Mouse (Mus musculus) MEL (cell line): ENCODE measurements at regions not wholly inside any gene's neighbourhood (a gene's known extent, or its start where the extent isn't known, plus 50 kb on each side); places are given as distances from the start of the nearest gene placed in this dataset.
A peak's percentile ranks its signal among the peaks of the same experiment; 100 is the strongest.

Experiments used
- DNase-seq: peaks from one replicate; pipeline ENCODE4 v3.0.0; 2011; ENCODE audit warnings: low read depth, low spot score
- H3K27ac ChIP-seq: 2 replicates; pipeline ENCODE4 v1.5.1; 2012; ENCODE audit warnings: low read depth, mild to moderate bottlenecking, control low read depth, low read length, moderate library complexity; ENCODE audit not compliant: control insufficient read depth
- H3K27me3 ChIP-seq, 2 experiments: fragments of 150-350 bp in 1 of 2; sonication (generic) in 1 of 2; 2 replicates each; pipeline ENCODE4 v1.6.1; 2012; ENCODE audit warnings: low read length in 2 of 2, mild to moderate bottlenecking in 2 of 2, improper control_type of control experiment in 1 of 2, moderate library complexity in 1 of 2; ENCODE audit not compliant: insufficient read depth in 2 of 2, control insufficient read depth in 1 of 2
- H3K36me3 ChIP-seq, 2 experiments: 2 replicates each; pipeline ENCODE4 v1.6.1; 2012 to 2014; ENCODE audit warnings: low read length in 2 of 2, improper control_type of control experiment in 1 of 2, inconsistent platforms in 1 of 2, mild to moderate bottlenecking in 1 of 2; ENCODE audit not compliant: insufficient read depth in 2 of 2, control insufficient read depth in 1 of 2
- H3K4me1 ChIP-seq, 2 experiments: fragments of 150-350 bp in 1 of 2; sonication (generic) in 1 of 2; 2 replicates each; pipeline ENCODE4 v1.6.1; 2012; ENCODE audit warnings: low read length in 2 of 2, improper control_type of control experiment in 1 of 2, mild to moderate bottlenecking in 1 of 2; ENCODE audit not compliant: insufficient read depth in 2 of 2, control insufficient read depth in 1 of 2
- H3K4me3 ChIP-seq, 2 experiments: fragments of 150-350 bp in 1 of 2; sonication (generic) in 1 of 2; 2 replicates each; pipeline ENCODE4 v1.5.1; 2012; ENCODE audit warnings: low read depth in 2 of 2, low read length in 2 of 2, mild to moderate bottlenecking in 2 of 2, moderate library complexity in 2 of 2, control low read depth in 1 of 2, improper control_type of control experiment in 1 of 2; ENCODE audit not compliant: control insufficient read depth in 1 of 2, insufficient read depth in 1 of 2
- H3K79me2 ChIP-seq: 2 replicates; pipeline ENCODE4 v1.6.1; 2012; ENCODE audit warnings: mild to moderate bottlenecking, low read length, moderate library complexity; ENCODE audit not compliant: control insufficient read depth, poor library complexity, insufficient read depth
- H3K9ac ChIP-seq: 2 replicates; pipeline ENCODE4 v1.6.1; 2012; ENCODE audit warnings: low read depth, mild to moderate bottlenecking, control low read depth, low read length, moderate library complexity; ENCODE audit not compliant: control insufficient read depth, poor library complexity, severe bottlenecking
- H3K9me3 ChIP-seq: fragments of 150-350 bp; sonication (generic); replicated peaks from 2 replicates; pipeline ENCODE4 v1.6.1; 2012; ENCODE audit warnings: mild to moderate bottlenecking, low read length, improper control_type of control experiment, moderate library complexity; ENCODE audit not compliant: insufficient read depth
- BHLHE40 ChIP-seq: IDR thresholded peaks from 2 replicates; pipeline ENCODE4 v1.6.1; 2012; ENCODE audit warnings: low read depth, mild to moderate bottlenecking, inconsistent platforms, low read length, improper control_type of control experiment, borderline replicate concordance
- CHD2 ChIP-seq: IDR thresholded peaks from 2 replicates; pipeline ENCODE4 v1.6.1; 2011; ENCODE audit warnings: low read length, improper control_type of control experiment
- CTCF ChIP-seq, 3 experiments: IDR thresholded peaks in 2 of 3; conservative IDR thresholded peaks in 1 of 3; 2 replicates each; pipeline ENCODE4 v1.5.1; 2011 to 2012; ENCODE audit warnings: low read length in 3 of 3, low read depth in 2 of 3, mild to moderate bottlenecking in 2 of 3, improper control_type of control experiment in 1 of 3, inconsistent platforms in 1 of 3, mixed read lengths in 1 of 3, moderate library complexity in 1 of 3; ENCODE audit not compliant: control insufficient read depth in 1 of 3, insufficient read depth in 1 of 3, poor library complexity in 1 of 3, severe bottlenecking in 1 of 3
- EP300 ChIP-seq, 2 experiments: IDR thresholded peaks; 2 replicates each; pipeline ENCODE4 v1.6.1; 2011; ENCODE audit warnings: improper control_type of control experiment in 2 of 2, low read length in 2 of 2, low read depth in 1 of 2, mild to moderate bottlenecking in 1 of 2
- ETS1 ChIP-seq: IDR thresholded peaks from 2 replicates; pipeline ENCODE4 v1.6.1; 2012; ENCODE audit warnings: low read depth, mild to moderate bottlenecking, inconsistent platforms, low read length, improper control_type of control experiment, moderate library complexity
- GABPA ChIP-seq: IDR thresholded peaks from 2 replicates; pipeline ENCODE4 v1.6.1; 2012; ENCODE audit warnings: low read depth, mild to moderate bottlenecking, inconsistent platforms, low read length, improper control_type of control experiment, moderate library complexity
- GATA1 ChIP-seq: IDR thresholded peaks from 2 replicates; pipeline ENCODE4 v1.6.1; 2011; ENCODE audit warnings: low read depth, low read length, improper control_type of control experiment
- MAZ ChIP-seq: IDR thresholded peaks from 2 replicates; pipeline ENCODE4 v1.6.1; 2012; ENCODE audit warnings: low read depth, mild to moderate bottlenecking, inconsistent platforms, low read length, improper control_type of control experiment
- MYB ChIP-seq: IDR thresholded peaks from 2 replicates; pipeline ENCODE4 v1.6.1; 2011; ENCODE audit warnings: mild to moderate bottlenecking, low read depth, low read length, improper control_type of control experiment
- MYC ChIP-seq: IDR thresholded peaks from 2 replicates; pipeline ENCODE4 v1.6.1; 2011; ENCODE audit warnings: low read depth, mild to moderate bottlenecking, low read length, improper control_type of control experiment, moderate library complexity
- POLR2A ChIP-seq, 2 experiments: IDR thresholded peaks; 2 replicates each; pipeline ENCODE4 v1.6.1; 2011 to 2012; ENCODE audit warnings: low read length in 2 of 2, mild to moderate bottlenecking in 2 of 2, control low read depth in 1 of 2, improper control_type of control experiment in 1 of 2, low read depth in 1 of 2, moderate library complexity in 1 of 2; ENCODE audit not compliant: control insufficient read depth in 1 of 2, insufficient read depth in 1 of 2, poor library complexity in 1 of 2
- POLR2AphosphoS5 ChIP-seq: IDR thresholded peaks from 2 replicates; pipeline ENCODE4 v1.6.1; 2012; ENCODE audit warnings: low read depth, borderline replicate concordance, mild to moderate bottlenecking, inconsistent platforms, low read length, moderate library complexity, mixed read lengths
- RAD21 ChIP-seq: IDR thresholded peaks from 2 replicates; pipeline ENCODE4 v1.6.1; 2011; ENCODE audit warnings: mild to moderate bottlenecking, low read depth, low read length, improper control_type of control experiment
- SIN3A ChIP-seq: IDR thresholded peaks from 2 replicates; pipeline ENCODE4 v1.6.1; 2012; ENCODE audit warnings: low read length, improper control_type of control experiment, inconsistent platforms
- SMC3 ChIP-seq: IDR thresholded peaks from 2 replicates; pipeline ENCODE4 v1.6.1; 2011; ENCODE audit warnings: low read depth, low read length, improper control_type of control experiment
- TAL1 ChIP-seq: IDR thresholded peaks from 2 replicates; pipeline ENCODE4 v1.6.1; 2012; ENCODE audit warnings: mild to moderate bottlenecking, inconsistent platforms, low read length, moderate library complexity, mixed read lengths
- TBP ChIP-seq: IDR thresholded peaks from 2 replicates; pipeline ENCODE4 v1.8.0; 2011; ENCODE audit warnings: low read depth, low read length, improper control_type of control experiment
- TCF12 ChIP-seq: IDR thresholded peaks from 2 replicates; pipeline ENCODE4 v1.6.1; 2014; ENCODE audit warnings: low read depth, mild to moderate bottlenecking, inconsistent platforms, low read length, improper control_type of control experiment, moderate library complexity
- USF1 ChIP-seq: IDR thresholded peaks from 2 replicates; pipeline ENCODE4 v1.6.1; 2014; ENCODE audit warnings: low read depth, mild to moderate bottlenecking, inconsistent platforms, low read length, improper control_type of control experiment, moderate library complexity
- USF2 ChIP-seq, 2 experiments: IDR thresholded peaks; 2 replicates each; pipeline ENCODE4 v1.6.1; 2011 to 2012; ENCODE audit warnings: improper control_type of control experiment in 2 of 2, low read length in 2 of 2, borderline replicate concordance in 1 of 2, inconsistent platforms in 1 of 2, low read depth in 1 of 2, mild to moderate bottlenecking in 1 of 2; ENCODE audit not compliant: insufficient read depth in 1 of 2
- ZKSCAN1 ChIP-seq: IDR thresholded peaks from 2 replicates; pipeline ENCODE4 v1.6.1; 2012; ENCODE audit warnings: low read depth, mild to moderate bottlenecking, inconsistent platforms, low read length, improper control_type of control experiment, moderate library complexity
- ZMIZ1 ChIP-seq: IDR thresholded peaks from 2 replicates; pipeline ENCODE4 v1.6.1; 2012; ENCODE audit warnings: low read depth, mild to moderate bottlenecking, inconsistent platforms, low read length, improper control_type of control experiment, moderate library complexity
- ZNF384 ChIP-seq: IDR thresholded peaks from 2 replicates; pipeline ENCODE4 v1.6.1; 2012; ENCODE audit warnings: low read depth, mild to moderate bottlenecking, inconsistent platforms, low read length, improper control_type of control experiment

DNA sequence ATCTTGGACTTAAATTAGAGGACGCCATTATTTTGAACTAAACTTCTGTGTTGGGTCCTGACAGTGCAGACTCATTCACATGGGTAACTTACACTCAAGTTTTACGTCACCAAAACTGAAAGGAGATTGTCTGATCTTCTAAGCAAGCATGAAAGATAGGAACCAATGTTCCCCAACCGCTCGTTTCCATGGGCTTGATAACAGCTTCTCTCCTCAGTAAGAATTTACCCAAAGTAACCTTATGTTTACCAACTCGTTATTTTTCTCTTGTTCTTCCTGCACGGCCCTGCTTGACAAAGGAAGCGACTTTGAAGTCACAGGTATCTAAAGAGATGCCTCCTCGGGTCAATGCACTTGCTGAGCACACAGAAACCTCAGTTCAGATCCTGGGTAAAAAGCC is 245.6 kb downstream of the Rplp1 start (continued):
- TF ChIP-seq USF2 (IDR thresholded peaks at IDR 0.05; ENCODE audit: borderline replicate concordance in 1 of 2, insufficient read depth in 1 of 2, low read depth in 1 of 2, low read length in 2 of 2) (no peak), TBP (peak; percentile 51), MYB (peak; percentile 70), GATA1 (peak; percentile 83), MAZ (0 out of 2 replicates have a peak, but pooled peaks have one; percentile 36), ETS1 (peak; percentile 92), POLR2AphosphoS5 (no peak), ZKSCAN1 (no peak), BHLHE40 (0 out of 2 replicates have a peak, but pooled peaks have one; percentile 19), CHD2 (no peak), RAD21 (no peak), TCF12 (peak; percentile 54; the same call in 1 of the 2 replicates)

- peaks cover 34 to 69% of the 10 kb centered on the region in 2 experiments for H3K4me1 ChIP-seq
- H3K79me2 ChIP-seq: no peaks in the 10 kb centered on the region; the same call in 1 of the 2 replicates
- no peaks in the 10 kb centered on the region for H3K27me3 ChIP-seq
- no peak for DNase-seq
- no peaks in the 10 kb centered on the region for H3K9me3 ChIP-seq
- peaks cover 0 to 47% of the 10 kb centered on the region in 2 experiments; a peak in 2 of 4 replicates for H3K36me3 ChIP-seq
- peak overlapping the region; percentile 93 for H3K27ac ChIP-seq
- peak overlapping the region; percentile 54 for H3K9ac ChIP-seq
- TF ChIP-seq POLR2A (IDR thresholded peaks at IDR 0.05; ENCODE audit: control insufficient read depth in 1 of 2, insufficient read depth in 1 of 2, low read depth in 1 of 2, low read length in 2 of 2, poor library complexity in 1 of 2) (no peak; a peak in 1 of 4 replicates), BHLHE40 (no peak), EP300 (IDR thresholded peaks at IDR 0.05; ENCODE audit: low read depth in 1 of 2, low read length in 2 of 2) (no peak), SIN3A (no peak), SMC3 (no peak), ETS1 (no peak), ZNF384 (no peak; the same call in 1 of the 2 replicates), ZMIZ1 (no peak), TAL1 (no peak), GABPA (no peak), CTCF (IDR thresholded peaks at IDR 0.05 in 2 of 3, conservative IDR thresholded peaks at IDR 0.05 in 1 of 3; ENCODE audit: control insufficient read depth in 1 of 3, insufficient read depth in 1 of 3, low read depth in 2 of 3, low read length in 3 of 3, poor library complexity in 1 of 3, severe bottlenecking in 1 of 3) (no peak), MYC (no peak), MAZ (no peak), USF1 (no peak), MYB (no peak), TBP (no peak), RAD21 (no peak)
- peak overlapping the region in 1 of 2 experiments; percentile 9; a peak in 1 of 4 replicates for H3K4me3 ChIP-seq
Observed at GRCm38 (mm10) chr9:61668157-61668697, 246.1 kb downstream of the Rplp1 start.
